Mouse (Mus musculus) intestine, postnatal 0 days (tissue): ENCODE results near the gene Pnkp. TPM values are rescaled to one million over a fixed set of nuclear protein-coding genes. Genes with fewer than 3 reads are reported as not detected.
A peak's percentile ranks its signal among the peaks of the same experiment; 100 is the strongest.

ENCODE experiments used
- ATAC-seq: fragments of 200-750 bp; cut with Nextera tagmentation; 2 replicates; pipeline ENCODE4 v1.8.0; 2017; ENCODE audit warnings: mild to moderate bottlenecking, moderate TSS enrichment, moderate library complexity
- H3K27ac ChIP-seq: fragments of 300-500 bp; sonication (generic); 2 replicates; pipeline ENCODE4 v1.5.1; 2014; ENCODE audit warnings: mild to moderate bottlenecking, low read depth, low read length, moderate library complexity
- H3K27me3 ChIP-seq: fragments of 300-500 bp; sonication (generic); replicated peaks from 2 replicates; pipeline ENCODE4 v1.6.1; 2014; ENCODE audit warnings: low read length, mixed read lengths; ENCODE audit not compliant: control insufficient read depth, insufficient read depth
- H3K36me3 ChIP-seq: fragments of 300-500 bp; sonication (generic); 2 replicates; pipeline ENCODE4 v1.6.1; 2014; ENCODE audit warnings: mild to moderate bottlenecking, moderate library complexity; ENCODE audit not compliant: control insufficient read depth, insufficient read depth
- H3K4me1 ChIP-seq: fragments of 300-500 bp; sonication (generic); replicated peaks from 2 replicates; pipeline ENCODE4 v1.6.1; 2014; ENCODE audit warnings: antibody characterized with exemption, low read length, mixed read lengths; ENCODE audit not compliant: control insufficient read depth, insufficient read depth
- H3K4me2 ChIP-seq: fragments of 300-500 bp; sonication (generic); replicated peaks from 2 replicates; pipeline ENCODE4 v1.6.1; 2014; ENCODE audit warnings: low read depth, mild to moderate bottlenecking, moderate library complexity
- H3K4me3 ChIP-seq: fragments of 300-500 bp; sonication (generic); 2 replicates; pipeline ENCODE4 v1.5.1; 2014; ENCODE audit warnings: low read depth, low read length
- H3K9ac ChIP-seq: fragments of 300-500 bp; sonication (generic); 2 replicates; pipeline ENCODE4 v1.6.1; 2014; ENCODE audit warnings: mild to moderate bottlenecking, low read depth, low read length
- H3K9me3 ChIP-seq: fragments of 300-500 bp; sonication (generic); 2 replicates; pipeline ENCODE4 v1.6.1; 2016; ENCODE audit warnings: mixed run types; ENCODE audit not compliant: control insufficient read depth
- CTCF ChIP-seq: sonication (generic); IDR thresholded peaks from 2 replicates; pipeline ENCODE4 v1.5.1; 2016; ENCODE audit warnings: low read depth, mild to moderate bottlenecking, control low read depth, antibody characterized with exemption, moderate library complexity
- WGBS: fragments of 180-500 bp; shearing (Covaris S2); extraction: QIAGEN DNeasy Blood & Tissue Kit; methylation state at CpG from one replicate; pipeline ENCODE4 v1.1.7; 2014; 5-methylcytosine and 5-hydroxymethylcytosine counted together
- polyA plus RNA-seq: library from polyadenylated mRNA; unstranded; fragments of >200 nt; fragmentation: Nextera tagmentation; extraction: Ambion mirVana; gene quantifications from 2 replicates; pipeline ENCODE4 v1.2.1, GENCODE M21; 2015

Gene Pnkp
- polyA plus RNA-seq, 1 experiment from 2014 or later: 27.7 TPM

DNA sequence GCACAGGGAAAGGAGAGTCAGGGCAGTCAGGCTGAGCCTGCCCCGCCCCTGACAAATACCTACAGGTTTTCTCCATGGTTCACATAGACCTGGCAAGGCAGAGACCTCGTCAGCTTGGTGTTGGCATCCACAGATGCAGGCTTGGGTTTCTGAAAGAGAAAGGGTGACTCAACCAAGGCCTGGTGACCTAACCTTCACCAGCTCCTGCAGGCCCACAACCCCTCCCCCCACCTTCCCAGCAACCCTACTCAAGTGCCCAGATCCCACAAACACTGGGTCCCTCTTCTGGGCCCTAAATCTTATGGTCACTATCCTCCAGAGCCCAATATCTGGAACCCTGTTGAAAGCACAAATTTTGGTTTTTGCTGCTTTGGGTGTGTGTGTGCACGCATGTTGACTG is 26.1 kb downstream of the Pnkp start:
- no peaks in the 10 kb centered on the region for H3K4me1 ChIP-seq
- ATAC-seq: no peak
- H3K9ac ChIP-seq: no peak overlapping the region
- no peak overlapping the region for H3K4me3 ChIP-seq
- H3K36me3 ChIP-seq: peaks cover 78% of the 10 kb centered on the region
- H3K9me3 ChIP-seq: no peaks in the 10 kb centered on the region
- no peak overlapping the region for H3K27ac ChIP-seq
- H3K27me3 ChIP-seq: no peaks in the 10 kb centered on the region
- TF ChIP-seq CTCF: no peak
- WGBS: 94% methylated on average over 3 of the region's 3 CpGs
- no peak overlapping the region for H3K4me2 ChIP-seq

GRCm38 (mm10) chr7:44884637-44885036 is 27.7 kb downstream of the Pnkp start:
- Histone ChIP-seq H3K9me3 (no peaks in the 10 kb centered on the region), H3K4me1 (no peaks in the 10 kb centered on the region), H3K27ac (no peak overlapping the region), H3K27me3 (no peaks in the 10 kb centered on the region), H3K36me3 (peaks cover 66% of the 10 kb centered on the region), H3K4me3 (no peak overlapping the region), H3K4me2 (no peak overlapping the region), H3K9ac (no peak overlapping the region)
- no peak for TF ChIP-seq CTCF
- 92% methylated on average over 5 of the region's 5 CpGs for WGBS
- no peak for ATAC-seq

- H3K4me1 ChIP-seq: peaks cover 6% of the 10 kb centered on the region; the same call in 1 of the 2 replicates
- peaks cover 45% of the 10 kb centered on the region for H3K36me3 ChIP-seq
- H3K4me2 ChIP-seq: no peak overlapping the region
- no peak overlapping the region for H3K4me3 ChIP-seq
- no peak for ATAC-seq
- WGBS: 88% methylated on average over 7 of the region's 7 CpGs
- no peaks in the 10 kb centered on the region for H3K9me3 ChIP-seq
- H3K27me3 ChIP-seq: no peaks in the 10 kb centered on the region
- no peak for TF ChIP-seq CTCF
- H3K9ac ChIP-seq: no peak overlapping the region
- H3K27ac ChIP-seq: no peak overlapping the region
These were observed 30.0 kb downstream of the Pnkp start for GRCm38 (mm10) chr7:44886964-44887363.

- peaks cover 6% of the 10 kb centered on the region; the same call in 1 of the 2 replicates for H3K4me1 ChIP-seq
- H3K27me3 ChIP-seq: no peaks in the 10 kb centered on the region
- peak overlapping the region; percentile 41 for H3K27ac ChIP-seq
- no peaks in the 10 kb centered on the region for H3K9me3 ChIP-seq
- no peak overlapping the region for H3K9ac ChIP-seq
- TF ChIP-seq CTCF: no peak
- H3K4me2 ChIP-seq: no peak overlapping the region
- ATAC-seq: no peak
- WGBS: 78% methylated on average over 13 of the region's 13 CpGs
- H3K36me3 ChIP-seq: peaks cover 31% of the 10 kb centered on the region
- H3K4me3 ChIP-seq: no peak overlapping the region
These were observed 31.5 kb downstream of the Pnkp start for GRCm38 (mm10) chr7:44888256-44889105.

DNA sequence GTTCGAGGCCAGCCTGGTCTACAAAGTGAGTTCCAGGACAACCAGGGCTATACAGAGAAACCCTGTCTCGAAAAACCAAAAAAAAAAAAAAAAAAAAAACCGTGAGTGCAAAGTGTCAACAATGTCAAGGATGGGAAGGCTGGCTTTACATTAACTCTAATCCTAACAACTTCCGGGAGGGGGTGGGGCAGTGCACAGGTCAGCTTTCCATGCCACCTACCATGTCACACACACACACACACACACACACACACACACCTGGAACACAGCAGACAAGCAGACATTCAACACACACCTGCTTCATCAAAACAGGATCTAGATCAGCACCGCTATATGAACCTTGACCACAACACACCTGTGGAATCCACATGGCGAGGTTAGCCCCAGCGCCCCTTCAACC is 33.2 kb downstream of the Pnkp start:
- Histone ChIP-seq H3K36me3 (peaks cover 16% of the 10 kb centered on the region), H3K4me3 (no peak overlapping the region), H3K4me1 (peaks cover 6% of the 10 kb centered on the region; the same call in 1 of the 2 replicates), H3K27ac (no peak overlapping the region), H3K9ac (no peak overlapping the region), H3K4me2 (peak overlapping the region; percentile 25; the same call in 1 of the 2 replicates), H3K9me3 (no peaks in the 10 kb centered on the region), H3K27me3 (no peaks in the 10 kb centered on the region)
- ATAC-seq: peak; percentile 25
- WGBS: 63% methylated on average over 6 of the region's 7 CpGs
- no peak for TF ChIP-seq CTCF

GRCm38 (mm10) chr7:44890737-44891136 is 33.8 kb downstream of the Pnkp start:
- Histone ChIP-seq H3K4me1 (peaks cover 6% of the 10 kb centered on the region; the same call in 1 of the 2 replicates), H3K36me3 (peaks cover 11% of the 10 kb centered on the region), H3K4me2 (peak overlapping the region; percentile 86), H3K27ac (no peak overlapping the region; the same call in 1 of the 2 replicates), H3K9me3 (no peaks in the 10 kb centered on the region), H3K9ac (no peak overlapping the region), H3K4me3 (no peak overlapping the region), H3K27me3 (no peaks in the 10 kb centered on the region)
- TF ChIP-seq CTCF: no peak
- no peak for ATAC-seq
- 73% methylated on average over 4 of the region's 4 CpGs for WGBS
